Mouse (Mus musculus) heart, postnatal 0 days (tissue): Measurements from ENCODE around the gene Tmcc1.

Experiments
- CTCF ChIP-seq: IDR thresholded peaks from 2 replicates; pipeline ENCODE4 v1.5.1; 2016; ENCODE audit warnings: antibody characterized with exemption, control low read depth, low read depth
- EP300 ChIP-seq: IDR thresholded peaks from 2 replicates; pipeline ENCODE4 v1.6.1; 2016; ENCODE audit warnings: antibody characterized with exemption, low read depth

GRCm38 (mm10) chr6:116055001-116055471, 138.2 kb downstream of the Tmcc1 start:
- TF ChIP-seq CTCF: no peak
- no peak for TF ChIP-seq EP300
